Mouse (Mus musculus) liver, postnatal 0 days (tissue): Measurements from ENCODE around the gene Hoxb9. TPM values are rescaled to one million over a fixed set of nuclear protein-coding genes. Genes with fewer than 3 reads are reported as not detected.
A peak's percentile ranks its signal among the peaks of the same experiment; 100 is the strongest.

Experiments used
- ATAC-seq: fragments of 200-750 bp; cut with Nextera tagmentation; 2 replicates; pipeline ENCODE4 v1.8.0; 2017; ENCODE audit warnings: mild to moderate bottlenecking, moderate library complexity
- DNase-seq: peaks from one replicate; pipeline ENCODE4 v3.0.0-alpha.2; 2016
- H3K27ac ChIP-seq: fragments of 300-500 bp; sonication (generic); 2 replicates; pipeline ENCODE4 v1.5.1; 2014; ENCODE audit warnings: antibody characterized with exemption, moderate library complexity, mild to moderate bottlenecking, low read depth
- H3K27me3 ChIP-seq: fragments of 300-500 bp; sonication (generic); 2 replicates; pipeline ENCODE4 v1.6.1; 2014; ENCODE audit warnings: low read length, control low read depth, mixed read lengths; ENCODE audit not compliant: insufficient read depth
- H3K36me3 ChIP-seq: fragments of 300-500 bp; sonication (generic); replicated peaks from 2 replicates; pipeline ENCODE4 v1.6.1; 2014; ENCODE audit warnings: mild to moderate bottlenecking, control low read depth, low read length, moderate library complexity, mixed read lengths; ENCODE audit not compliant: insufficient read depth
- H3K4me1 ChIP-seq: fragments of 300-500 bp; sonication (generic); 2 replicates; pipeline ENCODE4 v1.6.1; 2014; ENCODE audit warnings: antibody characterized with exemption, mild to moderate bottlenecking, control low read depth; ENCODE audit not compliant: insufficient read depth
- H3K4me2 ChIP-seq: fragments of 300-500 bp; sonication (generic); 2 replicates; pipeline ENCODE4 v1.6.1; 2014; ENCODE audit warnings: low read depth, mild to moderate bottlenecking, low read length, moderate library complexity, mixed read lengths
- H3K4me3 ChIP-seq: fragments of 300-500 bp; sonication (generic); 2 replicates; pipeline ENCODE4 v1.5.1; 2014; ENCODE audit warnings: low read depth, low read length
- H3K9ac ChIP-seq: fragments of 300-500 bp; sonication (generic); replicated peaks from 2 replicates; pipeline ENCODE4 v1.6.1; 2014; ENCODE audit warnings: mild to moderate bottlenecking, moderate library complexity
- H3K9me3 ChIP-seq: fragments of 300-500 bp; sonication (generic); 2 replicates; pipeline ENCODE4 v1.6.1; 2016; ENCODE audit warnings: mild to moderate bottlenecking, control low read depth, low read length, mixed read lengths
- CTCF ChIP-seq: sonication (generic); IDR thresholded peaks from 2 replicates; pipeline ENCODE4 v1.5.1; 2016; ENCODE audit warnings: antibody characterized with exemption, low read depth
- EP300 ChIP-seq: IDR thresholded peaks from 2 replicates; pipeline ENCODE4 v1.6.1; 2016; ENCODE audit warnings: antibody characterized with exemption, low read depth, mild to moderate bottlenecking
- WGBS: fragments of 180-500 bp; shearing (Covaris S2); extraction: QIAGEN DNeasy Blood & Tissue Kit; methylation state at CpG from one replicate; pipeline ENCODE4 v1.1.7; 2014; ENCODE audit not compliant: insufficient replicate concordance; 5-methylcytosine and 5-hydroxymethylcytosine counted together
- polyA plus RNA-seq: library from polyadenylated mRNA; unstranded; fragments of >200 nt; fragmentation: Nextera tagmentation; extraction: Ambion mirVana; gene quantifications from 2 replicates; pipeline ENCODE4 v1.2.1, GENCODE M21; 2015

The Hoxb9 gene
- not detected in 2 replicates for polyA plus RNA-seq

DNA sequence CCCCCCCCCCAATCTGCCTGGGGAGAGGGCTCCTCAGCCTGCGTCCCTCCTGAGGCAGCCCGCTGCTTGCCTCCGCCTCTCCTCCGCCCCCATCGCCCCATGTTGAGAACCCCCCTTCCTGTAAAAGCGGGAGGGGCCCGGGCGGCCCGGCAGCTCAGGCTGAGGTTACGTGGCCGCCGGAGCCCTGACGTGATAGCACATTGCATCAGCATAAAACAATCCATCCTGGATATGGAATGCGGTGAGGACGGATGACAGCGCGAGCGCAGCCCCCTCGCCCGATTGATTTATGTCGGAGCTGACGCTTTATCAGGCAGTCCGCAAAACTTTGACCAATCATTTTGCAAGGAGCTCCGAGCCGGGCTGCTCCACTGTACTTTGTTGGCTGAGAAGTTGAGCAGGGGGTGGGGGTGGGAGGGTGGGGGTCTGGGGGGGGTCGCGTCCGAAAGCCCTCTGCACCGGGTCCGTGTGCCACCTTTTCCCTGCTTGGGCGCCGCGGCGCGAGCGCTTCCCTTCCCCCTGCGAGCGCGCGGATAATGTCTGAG lies at the start of gene Hoxb9:
TSS of gene Hoxb9 (plus strand) at position 462 of the 545 bp plus-strand sequence.
- ATAC-seq = no peak
- Histone ChIP-seq H3K27ac (no peak within 1 kb of the TSS), H3K27me3 (peaks cover 99% of the 10 kb centered on the region), H3K4me3 (peak within 1 kb of the TSS; percentile 13; the same call in 1 of the 2 replicates), H3K4me1 (peaks cover 4% of the 10 kb centered on the region; the same call in 1 of the 2 replicates), H3K9ac (no peak within 1 kb of the TSS), H3K9me3 (no peaks in the 10 kb centered on the region), H3K4me2 (peak within 1 kb of the TSS; percentile 13; the same call in 1 of the 2 replicates), H3K36me3 (no peaks in the 10 kb centered on the region)
- 2% methylated on average over 38 of the region's 40 CpGs for WGBS
- TF ChIP-seq CTCF (no peak), EP300 (no peak)
- no peak for DNase-seq

DNA sequence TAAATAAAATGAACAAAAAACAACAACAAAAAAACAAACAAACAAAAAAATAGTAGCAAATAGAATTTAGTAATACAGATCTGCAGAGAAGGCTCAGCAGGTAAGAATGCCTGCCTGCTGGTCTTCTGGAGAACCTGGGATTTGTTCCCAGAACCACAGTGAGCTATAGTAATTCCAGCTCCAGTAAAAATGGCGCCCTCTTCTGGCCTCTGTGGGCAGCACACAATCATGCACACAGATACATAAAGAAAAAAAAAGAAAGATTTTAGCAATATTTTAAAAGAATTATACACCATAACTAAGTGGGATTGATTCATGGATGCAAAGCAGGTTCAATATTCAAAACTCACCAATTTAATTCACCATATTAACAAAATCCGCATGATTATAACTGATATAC lies 47.4 kb upstream of the Hoxb9 start:
- H3K4me1 ChIP-seq = no peaks in the 10 kb centered on the region
- H3K27me3 ChIP-seq = peaks cover 10% of the 10 kb centered on the region; the same call in 1 of the 2 replicates
- H3K9ac ChIP-seq = no peak overlapping the region
- no peak overlapping the region for H3K4me3 ChIP-seq
- no peak overlapping the region for H3K4me2 ChIP-seq
- DNase-seq (no peak), ATAC-seq (no peak)
- H3K27ac ChIP-seq = no peak overlapping the region
- H3K36me3 ChIP-seq = no peaks in the 10 kb centered on the region
- WGBS = 38% methylated on average over 2 of the region's 2 CpGs
- TF ChIP-seq CTCF (peak; percentile 32; the same call in 1 of the 2 replicates), EP300 (no peak)
- peaks cover 3% of the 10 kb centered on the region for H3K9me3 ChIP-seq

DNA sequence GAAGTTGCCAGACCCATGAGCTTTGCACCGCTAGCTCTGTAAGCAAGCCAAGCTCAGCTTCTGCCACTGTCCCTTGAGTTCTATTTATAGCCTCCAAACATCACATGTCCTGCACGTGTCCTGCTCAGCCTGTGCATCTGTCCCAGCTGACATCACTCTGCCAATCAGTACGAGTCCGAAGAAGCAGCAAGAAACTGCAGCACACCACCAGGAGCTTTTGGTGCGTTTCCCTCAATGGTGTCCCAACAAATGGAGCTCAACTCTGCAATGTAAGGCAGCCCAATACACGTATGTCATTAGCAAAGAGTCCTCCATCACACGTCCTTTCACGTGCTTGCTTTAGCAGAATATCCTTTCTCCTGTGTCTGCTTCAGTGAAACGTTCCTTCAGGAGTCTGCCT lies 43.6 kb upstream of the Hoxb9 start:
- Histone ChIP-seq H3K4me1 (no peaks in the 10 kb centered on the region), H3K4me3 (no peak overlapping the region), H3K27ac (no peak overlapping the region), H3K9me3 (no peaks in the 10 kb centered on the region), H3K27me3 (0 out of 2 replicates have a peak, but pooled peaks cover 2% of the 10 kb centered on the region), H3K36me3 (no peaks in the 10 kb centered on the region), H3K9ac (no peak overlapping the region), H3K4me2 (no peak overlapping the region)
- no peak for DNase-seq
- no peak for ATAC-seq
- TF ChIP-seq CTCF (no peak), EP300 (no peak)
- 61% methylated on average over 9 of the region's 9 CpGs for WGBS

DNA sequence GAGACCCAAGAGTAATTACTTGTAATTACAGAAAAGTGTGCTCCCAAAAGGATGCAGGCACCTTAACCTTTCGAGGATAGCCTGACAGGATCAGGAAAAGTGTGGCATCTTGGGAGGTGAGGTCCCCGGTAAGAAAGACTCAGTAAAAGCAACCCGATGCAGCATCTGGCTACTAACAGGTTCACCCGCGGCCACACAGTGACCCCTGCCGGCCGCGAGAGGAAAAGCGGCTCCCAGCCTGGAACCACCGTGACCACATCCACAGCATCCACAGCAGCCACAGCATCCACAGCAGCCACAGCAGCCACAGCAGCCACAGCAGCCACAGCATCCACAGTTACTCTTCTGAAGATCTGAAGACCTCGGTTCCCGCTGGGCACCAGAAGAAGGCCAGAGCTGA lies 36.4 kb upstream of the Hoxb9 start:
- H3K27me3 ChIP-seq = peaks cover 22% of the 10 kb centered on the region
- TF ChIP-seq CTCF = peak; percentile 84
- no peak for TF ChIP-seq EP300
- H3K9ac ChIP-seq = no peak overlapping the region
- no peak overlapping the region for H3K4me3 ChIP-seq
- no peak overlapping the region for H3K27ac ChIP-seq
- 1% methylated on average over 12 of the region's 12 CpGs for WGBS
- DNase-seq (peak; percentile 65), ATAC-seq (no peak)
- no peaks in the 10 kb centered on the region for H3K36me3 ChIP-seq
- no peaks in the 10 kb centered on the region for H3K4me1 ChIP-seq
- H3K9me3 ChIP-seq = no peaks in the 10 kb centered on the region
- H3K4me2 ChIP-seq = no peak overlapping the region

DNA sequence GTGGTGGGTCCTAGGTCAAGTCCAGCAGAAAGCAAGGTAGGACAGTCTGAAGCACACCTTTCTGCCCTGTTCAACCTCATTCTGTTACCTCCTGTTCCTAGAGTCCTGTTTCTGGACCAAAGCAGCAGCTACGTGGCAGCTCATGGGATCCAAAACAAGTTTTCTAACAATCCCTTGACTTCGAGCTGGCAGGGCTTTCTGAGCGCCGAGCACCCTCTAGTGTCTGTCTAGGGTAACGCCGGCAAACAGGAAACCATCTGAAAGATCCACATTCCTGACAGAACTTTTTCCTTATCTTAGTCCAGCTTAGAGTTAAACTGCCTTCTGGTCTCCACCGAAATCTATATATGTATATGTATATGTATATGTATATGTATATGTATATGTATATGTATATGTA lies 31.0 kb upstream of the Hoxb9 start:
- H3K36me3 ChIP-seq = no peaks in the 10 kb centered on the region
- H3K9me3 ChIP-seq = no peaks in the 10 kb centered on the region
- peak; percentile 57 for DNase-seq
- H3K27ac ChIP-seq = no peak overlapping the region
- H3K4me3 ChIP-seq = no peak overlapping the region
- under 1% methylated on average over 7 of the region's 7 CpGs for WGBS
- H3K4me1 ChIP-seq = no peaks in the 10 kb centered on the region
- TF ChIP-seq CTCF (peak; percentile 77), EP300 (no peak)
- ATAC-seq = no peak
- peaks cover 20% of the 10 kb centered on the region for H3K27me3 ChIP-seq
- no peak overlapping the region for H3K4me2 ChIP-seq
- H3K9ac ChIP-seq = no peak overlapping the region

DNA sequence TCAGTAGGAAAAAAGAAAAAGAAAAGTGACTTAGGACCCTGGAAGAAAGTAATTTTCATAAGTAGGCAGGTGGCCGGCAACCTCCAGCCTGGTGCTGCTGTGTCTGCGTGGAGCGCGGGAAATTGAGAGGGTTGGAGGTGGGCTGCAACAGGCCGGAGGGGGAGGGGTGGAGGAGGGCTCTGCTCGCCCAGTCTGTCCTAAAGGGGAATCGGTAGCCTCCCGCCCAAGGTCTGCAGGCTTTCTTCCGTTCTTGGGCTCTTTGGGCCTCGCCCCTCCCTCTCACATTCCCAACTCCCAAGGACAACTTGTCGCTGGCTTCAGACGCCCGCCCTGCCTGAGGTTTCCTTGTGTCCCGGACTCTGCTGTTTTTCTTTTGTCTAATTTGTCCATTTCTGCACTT lies 20.4 kb upstream of the Hoxb9 start:
- Histone ChIP-seq H3K4me2 (no peak overlapping the region), H3K27ac (no peak overlapping the region), H3K9ac (no peak overlapping the region), H3K36me3 (no peaks in the 10 kb centered on the region), H3K4me1 (no peaks in the 10 kb centered on the region), H3K9me3 (no peaks in the 10 kb centered on the region), H3K4me3 (no peak overlapping the region), H3K27me3 (peaks cover 69% of the 10 kb centered on the region)
- TF ChIP-seq EP300 (no peak), CTCF (no peak)
- ATAC-seq = no peak
- no peak for DNase-seq
- 2% methylated on average over 14 of the region's 14 CpGs for WGBS
